Mouse (Mus musculus) gastrocnemius, postnatal 4 days (tissue): ENCODE measurements around the gene Cmtm5. TPM values are rescaled to one million over a fixed set of nuclear protein-coding genes. Genes with fewer than 3 reads are reported as not detected.

Experiments
- microRNA-seq: library from miRNA; unstranded; fragments of <30 nt; microRNA quantifications from one replicate; pipeline ENCODE4 v1.2.0, GENCODE M21; 2021
- total RNA-seq, 2 experiments: library from RNA; stranded (reverse); gene quantifications; 2 replicates each; pipeline ENCODE4 v1.2.3; 2021

Cmtm5 gene
- total RNA-seq, 2 experiments from 2014 or later = 3.8 to 4.1 TPM

Small RNA genes within 50 kb of the gene (microRNA-seq; reads per million reads assigned to microRNA genes)
- 6.6 reads per million, percentile 20 among the genes with 10 or more reads in this experiment for gene Mir208a
- gene Mir208b = 220 reads per million, percentile 59 among the genes with 10 or more reads in this experiment

Other genes with a start within 250 kb of the Cmtm5 start
- gene Acin1, start 249.3 kb upstream of the Cmtm5 start, total RNA-seq = 100 to 1,000 TPM; 134 to 165 TPM
- under 1 TPM in 1 of 2 experiments, not detected in 1; 0.16 TPM for gene Gm29776, start 237.4 kb upstream of the Cmtm5 start, total RNA-seq
- gene Cebpe, start 224.1 kb upstream of the Cmtm5 start, total RNA-seq = not detected
- 1 to 10 TPM; 6.5 to 8.8 TPM for gene Slc7a8, start 154.3 kb upstream of the Cmtm5 start, total RNA-seq
- gene Rnf212b, start 122.1 kb upstream of the Cmtm5 start, total RNA-seq = not detected
- gene Homez, start 65.3 kb upstream of the Cmtm5 start, total RNA-seq = 1 to 10 TPM; 8.0 to 9.3 TPM
- 1 to 10 TPM; 8.1 to 9.2 TPM for gene Ppp1r3e, start 58.7 kb upstream of the Cmtm5 start, total RNA-seq
- gene Bcl2l2, start 52.9 kb upstream of the Cmtm5 start, total RNA-seq = 10 to 100 TPM; 35.4 to 38.7 TPM
- gene Gm20521, start 52.8 kb upstream of the Cmtm5 start, total RNA-seq = 1 to 10 TPM; 2.3 to 4.1 TPM
- 100 to 1,000 TPM; 120 to 149 TPM for gene Pabpn1, start 43.8 kb upstream of the Cmtm5 start, total RNA-seq
- gene Slc22a17, start 23.1 kb upstream of the Cmtm5 start, total RNA-seq = 10 to 100 TPM; 22.5 to 27.5 TPM
- gene Efs, start 10.1 kb upstream of the Cmtm5 start, total RNA-seq = 10 to 100 TPM; 31.1 to 32.4 TPM
- not detected for gene Il25, start 3.6 kb upstream of the Cmtm5 start, total RNA-seq
- gene Myh6, start 30.7 kb downstream of the Cmtm5 start, total RNA-seq = 100 to 1,000 TPM; 112 to 118 TPM
- gene Gm17428, start 40.7 kb downstream of the Cmtm5 start, total RNA-seq = not detected
- 100 to 1,000 TPM; 492 to 506 TPM for gene Myh7, start 58.4 kb downstream of the Cmtm5 start, total RNA-seq
- gene Ngdn, start 79.2 kb downstream of the Cmtm5 start, total RNA-seq = 10 to 100 TPM; 29.2 to 32.7 TPM
- 1 to 10 TPM; 2.9 to 4.0 TPM for gene Zfhx2, start 156.1 kb downstream of the Cmtm5 start, total RNA-seq
- gene Thtpa, start 158.5 kb downstream of the Cmtm5 start, total RNA-seq = 10 to 100 TPM; 12.9 to 14.0 TPM
- gene Ap1g2, start 170.3 kb downstream of the Cmtm5 start, total RNA-seq = 1 to 10 TPM; 6.5 to 8.3 TPM
- gene Jph4, start 180.7 kb downstream of the Cmtm5 start, total RNA-seq = 1 to 10 TPM; 1.3 to 2.0 TPM